Mouse (Mus musculus) kidney, postnatal 0 days (tissue): ENCODE results near the gene Gin1. TPM values are rescaled to one million over a fixed set of nuclear protein-coding genes. Genes with fewer than 3 reads are reported as not detected.
A peak's percentile ranks its signal among the peaks of the same experiment; 100 is the strongest.

Experiments
- ATAC-seq: fragments of 200-750 bp; cut with Nextera tagmentation; replicated peaks from 2 replicates; pipeline ENCODE4 v1.8.0; 2017; ENCODE audit warnings: low read depth, moderate number of reproducible peaks, moderate TSS enrichment, moderate library complexity; ENCODE audit not compliant: low FRiP score
- DNase-seq: peaks from one replicate; pipeline ENCODE4 v3.0.0-alpha.2; 2016; ENCODE audit warnings: low spot score
- H3K27ac ChIP-seq: fragments of 300-500 bp; sonication (generic); 2 replicates; pipeline ENCODE4 v1.5.1; 2014; ENCODE audit warnings: mild to moderate bottlenecking
- H3K27me3 ChIP-seq: fragments of 300-500 bp; sonication (generic); 2 replicates; pipeline ENCODE4 v1.6.1; 2014; ENCODE audit warnings: low read length, mixed read lengths; ENCODE audit not compliant: insufficient read depth
- H3K36me3 ChIP-seq: fragments of 300-500 bp; sonication (generic); 2 replicates; pipeline ENCODE4 v1.6.1; 2014; ENCODE audit warnings: low read length, mixed read lengths; ENCODE audit not compliant: insufficient read depth
- H3K4me1 ChIP-seq: fragments of 300-500 bp; sonication (generic); replicated peaks from 2 replicates; pipeline ENCODE4 v1.6.1; 2014; ENCODE audit warnings: antibody characterized with exemption, low read length, mixed read lengths; ENCODE audit not compliant: insufficient read depth
- H3K4me2 ChIP-seq: fragments of 300-500 bp; sonication (generic); 2 replicates; pipeline ENCODE4 v1.6.1; 2014; ENCODE audit warnings: mild to moderate bottlenecking, low read length, moderate library complexity, mixed read lengths
- H3K4me3 ChIP-seq: fragments of 300-500 bp; sonication (generic); replicated peaks from 2 replicates; pipeline ENCODE4 v1.5.1; 2014; ENCODE audit warnings: low read depth, low read length
- H3K9ac ChIP-seq: fragments of 300-500 bp; sonication (generic); 2 replicates; pipeline ENCODE4 v1.6.1; 2014; ENCODE audit warnings: low read depth, low read length
- H3K9me3 ChIP-seq: fragments of 300-500 bp; sonication (generic); replicated peaks from 2 replicates; pipeline ENCODE4 v1.6.1; 2016; ENCODE audit warnings: low read length, inconsistent platforms, mixed read lengths
- CTCF ChIP-seq: IDR thresholded peaks from 2 replicates; pipeline ENCODE4 v1.5.1; 2016; ENCODE audit warnings: antibody characterized with exemption, low read depth, mild to moderate bottlenecking, moderate library complexity
- WGBS: fragments of 180-500 bp; shearing (Covaris S2); extraction: QIAGEN DNeasy Blood & Tissue Kit; methylation state at CpG from one replicate; pipeline ENCODE4 v1.1.7; 2014; 5-methylcytosine and 5-hydroxymethylcytosine counted together
- polyA plus RNA-seq: library from polyadenylated mRNA; unstranded; fragments of >200 nt; fragmentation: Nextera tagmentation; extraction: Ambion mirVana; gene quantifications from 2 replicates; pipeline ENCODE4 v1.2.1, GENCODE M21; 2015

The Gin1 gene
- polyA plus RNA-seq, 1 experiment from 2014 or later, result 19.8 TPM

- DNase-seq (peak; percentile 4), ATAC-seq (no peak)
- Histone ChIP-seq H3K36me3 (no peaks in the 10 kb centered on the region), H3K9ac (no peak overlapping the region), H3K4me1 (no peaks in the 10 kb centered on the region), H3K4me2 (peak overlapping the region; percentile 82), H3K4me3 (no peak overlapping the region), H3K27ac (no peak overlapping the region), H3K9me3 (no peaks in the 10 kb centered on the region), H3K27me3 (no peaks in the 10 kb centered on the region)
- no peak for TF ChIP-seq CTCF
- 86% methylated on average over 2 of the region's 2 CpGs for WGBS
Observed at GRCm38 (mm10) chr1:97768089-97768488, 1.9 kb upstream of the Gin1 start.

DNA sequence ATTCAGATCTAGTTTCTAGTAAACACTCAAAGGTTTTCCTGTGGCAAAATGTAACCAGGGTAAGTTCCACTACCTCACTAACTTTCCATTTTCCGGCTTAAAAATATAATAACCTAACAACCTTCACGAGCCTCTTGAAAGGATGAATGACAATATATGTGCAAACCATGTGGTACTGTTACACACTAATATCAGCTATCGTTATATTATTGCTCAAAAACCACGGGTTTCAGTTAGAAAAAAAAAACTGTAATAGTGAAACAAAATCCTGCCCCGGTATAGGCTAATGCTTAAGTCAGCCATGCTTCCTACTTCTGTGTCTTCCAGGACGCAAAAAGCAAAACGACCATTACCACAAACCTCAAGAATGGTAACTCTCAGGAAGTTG lies 1.1 kb upstream of the Gin1 start:
- 11% methylated on average over 7 of the region's 7 CpGs for WGBS
- peak overlapping the region; percentile 83 for H3K4me3 ChIP-seq
- H3K4me1 ChIP-seq, result no peaks in the 10 kb centered on the region
- H3K27me3 ChIP-seq, result no peaks in the 10 kb centered on the region
- no peaks in the 10 kb centered on the region for H3K9me3 ChIP-seq
- no peak for TF ChIP-seq CTCF
- H3K9ac ChIP-seq, result peak overlapping the region; percentile 70
- no peak for ATAC-seq
- peak overlapping the region; percentile 82 for H3K4me2 ChIP-seq
- H3K36me3 ChIP-seq, result no peaks in the 10 kb centered on the region
- peak overlapping the region; percentile 78; the same call in 1 of the 2 replicates for H3K27ac ChIP-seq
- no peak for DNase-seq

GRCm38 (mm10) chr1:97769294-97769903 lies 573 bp upstream of the Gin1 start:
- Histone ChIP-seq H3K9me3 (no peaks in the 10 kb centered on the region), H3K27ac (peak overlapping the region; percentile 78), H3K9ac (peak overlapping the region; percentile 70), H3K4me2 (peak overlapping the region; percentile 82), H3K36me3 (no peaks in the 10 kb centered on the region), H3K4me1 (no peaks in the 10 kb centered on the region), H3K4me3 (peak overlapping the region; percentile 83), H3K27me3 (no peaks in the 10 kb centered on the region)
- TF ChIP-seq CTCF, result no peak
- DNase-seq (peak; percentile 39), ATAC-seq (peak; percentile 55; the same call in 1 of the 2 replicates)
- under 1% methylated on average over 39 of the region's 40 CpGs for WGBS

DNA sequence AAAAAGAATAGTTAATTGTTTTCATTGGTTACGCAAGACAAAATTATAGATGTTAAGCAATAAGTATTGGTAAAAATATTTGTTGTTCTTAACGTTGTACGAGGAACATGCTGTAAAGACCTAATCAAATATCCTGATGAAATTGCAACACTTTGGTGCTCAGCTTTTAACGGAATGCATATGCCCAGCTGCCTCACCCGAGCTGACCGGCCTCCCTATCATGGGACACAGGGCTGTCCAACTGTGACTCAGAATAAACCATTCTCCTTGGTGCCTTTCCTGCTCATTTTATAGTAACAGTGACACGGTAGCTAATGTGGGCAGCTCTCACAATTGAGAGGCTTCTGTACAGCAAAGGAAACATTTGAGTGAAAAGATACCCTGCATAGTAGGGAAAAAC lies 1.1 kb downstream of the Gin1 start:
- ATAC-seq, result no peak
- Histone ChIP-seq H3K9ac (no peak overlapping the region), H3K4me3 (peak overlapping the region; percentile 83; the same call in 1 of the 2 replicates)

DNA sequence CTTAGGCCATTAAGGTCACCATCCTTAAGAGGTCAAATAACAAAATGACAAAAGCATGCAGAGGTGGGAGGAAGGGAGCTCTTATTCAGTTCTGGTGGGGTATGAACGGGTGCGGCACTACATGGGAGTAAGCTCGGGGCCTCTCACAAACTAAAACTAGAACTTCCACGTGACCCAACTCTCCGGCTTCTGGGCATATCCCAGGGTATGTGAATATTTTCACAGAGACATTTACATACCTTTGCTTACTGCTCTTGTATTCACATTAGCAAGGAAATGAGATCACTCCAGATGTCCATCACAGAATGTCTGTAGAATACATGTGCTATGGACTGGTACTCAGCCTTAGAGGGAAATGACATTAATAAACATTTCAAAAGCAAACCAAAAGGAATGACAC lies 1.8 kb downstream of the Gin1 start:
- Histone ChIP-seq H3K4me1 (no peaks in the 10 kb centered on the region), H3K36me3 (no peaks in the 10 kb centered on the region), H3K4me2 (no peak overlapping the region), H3K4me3 (no peak overlapping the region), H3K9ac (no peak overlapping the region), H3K27ac (no peak overlapping the region), H3K27me3 (no peaks in the 10 kb centered on the region), H3K9me3 (no peaks in the 10 kb centered on the region)
- WGBS, result 88% methylated on average over 5 of the region's 5 CpGs
- DNase-seq (no peak), ATAC-seq (no peak)
- no peak for TF ChIP-seq CTCF

More for the DNA sequence above, 1.1 kb downstream of the Gin1 start:
- Histone ChIP-seq H3K4me2 (peak overlapping the region; percentile 72; the same call in 1 of the 2 replicates), H3K4me1 (no peaks in the 10 kb centered on the region), H3K27ac (no peak overlapping the region), H3K36me3 (no peaks in the 10 kb centered on the region), H3K27me3 (no peaks in the 10 kb centered on the region), H3K9me3 (no peaks in the 10 kb centered on the region)
- no peak for DNase-seq
- TF ChIP-seq CTCF, result no peak
- WGBS, result 66% methylated on average over 7 of the region's 7 CpGs

- ATAC-seq (no peak), DNase-seq (no peak)
- H3K9ac ChIP-seq, result no peak overlapping the region
- TF ChIP-seq CTCF, result no peak
- WGBS, result 88% methylated on average over 6 of the region's 6 CpGs
- no peaks in the 10 kb centered on the region for H3K36me3 ChIP-seq
- H3K27me3 ChIP-seq, result no peaks in the 10 kb centered on the region
- no peaks in the 10 kb centered on the region for H3K9me3 ChIP-seq
- no peak overlapping the region for H3K27ac ChIP-seq
- no peak overlapping the region for H3K4me3 ChIP-seq
- H3K4me1 ChIP-seq, result no peaks in the 10 kb centered on the region
- no peak overlapping the region for H3K4me2 ChIP-seq
Observed at GRCm38 (mm10) chr1:97773362-97773761, 3.4 kb downstream of the Gin1 start.

GRCm38 (mm10) chr1:97773973-97774372 lies 4.0 kb downstream of the Gin1 start:
- Histone ChIP-seq H3K27ac (no peak overlapping the region), H3K9me3 (no peaks in the 10 kb centered on the region), H3K27me3 (no peaks in the 10 kb centered on the region), H3K9ac (no peak overlapping the region), H3K4me3 (no peak overlapping the region), H3K4me1 (no peaks in the 10 kb centered on the region), H3K36me3 (no peaks in the 10 kb centered on the region), H3K4me2 (no peak overlapping the region)
- TF ChIP-seq CTCF, result no peak
- DNase-seq, result no peak
- WGBS, result 97% methylated on average over 2 of the region's 2 CpGs
- no peak for ATAC-seq
